Mouse (Mus musculus) hindbrain, embryonic 12.5 days (tissue): ENCODE measurements around the gene Macrod1. TPM values are rescaled to one million over a fixed set of nuclear protein-coding genes. Genes with fewer than 3 reads are reported as not detected.

Experiments
- ATAC-seq: fragments of 200-750 bp; cut with Nextera tagmentation; 2 replicates; pipeline ENCODE4 v1.8.0; 2017; ENCODE audit warnings: moderate TSS enrichment; ENCODE audit not compliant: low FRiP score
- H3K27ac ChIP-seq: fragments of 300-500 bp; sonication (generic); 2 replicates; pipeline ENCODE4 v1.5.1; 2016; ENCODE audit warnings: mild to moderate bottlenecking
- H3K27me3 ChIP-seq: fragments of 300-500 bp; sonication (generic); 2 replicates; pipeline ENCODE4 v1.6.1; 2016; ENCODE audit warnings: mild to moderate bottlenecking
- H3K36me3 ChIP-seq: fragments of 300-500 bp; sonication (generic); 2 replicates; pipeline ENCODE4 v1.6.1; 2016; ENCODE audit warnings: mild to moderate bottlenecking
- H3K4me1 ChIP-seq: fragments of 300-500 bp; sonication (generic); 2 replicates; pipeline ENCODE4 v1.6.1; 2016
- H3K4me2 ChIP-seq: fragments of 300-500 bp; sonication (generic); replicated peaks from 2 replicates; pipeline ENCODE4 v1.6.1; 2016; ENCODE audit warnings: mild to moderate bottlenecking
- H3K4me3 ChIP-seq: fragments of 300-500 bp; sonication (generic); 2 replicates; pipeline ENCODE4 v1.5.1; 2016; ENCODE audit warnings: mild to moderate bottlenecking
- H3K9ac ChIP-seq: fragments of 300-500 bp; sonication (generic); 2 replicates; pipeline ENCODE4 v1.6.1; 2016; ENCODE audit warnings: mild to moderate bottlenecking, moderate library complexity
- H3K9me3 ChIP-seq: fragments of 300-500 bp; sonication (generic); replicated peaks from 2 replicates; pipeline ENCODE4 v1.6.1; 2016; ENCODE audit warnings: mild to moderate bottlenecking
- WGBS: fragments of 180-500 bp; shearing (Covaris S2); methylation state at CpG from one replicate; pipeline ENCODE4 v1.1.7; 2016; 5-methylcytosine and 5-hydroxymethylcytosine counted together
- polyA plus RNA-seq: library from polyadenylated mRNA; unstranded; fragments of >200 nt; fragmentation: Nextera tagmentation; extraction: Ambion mirVana; gene quantifications from 2 replicates; pipeline ENCODE4 v1.2.1, GENCODE M21; 2016

The Macrod1 gene
- polyA plus RNA-seq, 1 experiment from 2014 or later, result 5.6 TPM

GRCm38 (mm10) chr19:7090369-7091064 is 33.9 kb downstream of the Macrod1 start:
- peak; percentile 30; the same call in 1 of the 2 replicates for ATAC-seq
- Histone ChIP-seq H3K4me3 (no peak overlapping the region), H3K27me3 (peaks cover 36% of the 10 kb centered on the region), H3K4me2 (no peak overlapping the region), H3K9ac (peak overlapping the region; percentile 24; the same call in 1 of the 2 replicates), H3K27ac (peak overlapping the region; percentile 77), H3K9me3 (no peaks in the 10 kb centered on the region), H3K4me1 (peaks cover 66% of the 10 kb centered on the region), H3K36me3 (peaks cover 3% of the 10 kb centered on the region; the same call in 1 of the 2 replicates)
- 21% methylated on average over 10 of the region's 10 CpGs for WGBS

- Histone ChIP-seq H3K4me1 (peaks cover 66% of the 10 kb centered on the region), H3K9me3 (no peaks in the 10 kb centered on the region), H3K27me3 (peaks cover 39% of the 10 kb centered on the region), H3K36me3 (peaks cover 4% of the 10 kb centered on the region; the same call in 1 of the 2 replicates), H3K4me2 (no peak overlapping the region), H3K4me3 (no peak overlapping the region), H3K9ac (0 out of 2 replicates have a peak overlapping the region, but pooled peaks have one; percentile 24), H3K27ac (peak overlapping the region; percentile 77)
- WGBS, result 46% methylated on average over 10 of the region's 10 CpGs
- ATAC-seq, result peak; percentile 10; the same call in 1 of the 2 replicates
Observed at GRCm38 (mm10) chr19:7091448-7092050, 34.9 kb downstream of the Macrod1 start.

- no peak overlapping the region for H3K4me2 ChIP-seq
- 92% methylated on average over 5 of the region's 5 CpGs for WGBS
- H3K4me1 ChIP-seq, result peaks cover 67% of the 10 kb centered on the region
- ATAC-seq, result no peak
- H3K27me3 ChIP-seq, result peaks cover 46% of the 10 kb centered on the region
- H3K9ac ChIP-seq, result no peak overlapping the region
- H3K9me3 ChIP-seq, result no peaks in the 10 kb centered on the region
- peaks cover 4% of the 10 kb centered on the region; the same call in 1 of the 2 replicates for H3K36me3 ChIP-seq
- no peak overlapping the region for H3K4me3 ChIP-seq
- H3K27ac ChIP-seq, result no peak overlapping the region
Observed at GRCm38 (mm10) chr19:7092756-7093155, 36.1 kb downstream of the Macrod1 start.

GRCm38 (mm10) chr19:7099620-7100155 is 43.1 kb downstream of the Macrod1 start:
- Histone ChIP-seq H3K4me1 (peaks cover 49% of the 10 kb centered on the region), H3K9ac (no peak overlapping the region), H3K4me2 (no peak overlapping the region), H3K27ac (0 out of 2 replicates have a peak overlapping the region, but pooled peaks have one; percentile 19), H3K9me3 (no peaks in the 10 kb centered on the region), H3K4me3 (no peak overlapping the region), H3K36me3 (peaks cover 4% of the 10 kb centered on the region; the same call in 1 of the 2 replicates), H3K27me3 (peaks cover 39% of the 10 kb centered on the region)
- no peak for ATAC-seq
- WGBS, result 75% methylated on average over 3 of the region's 3 CpGs

GRCm38 (mm10) chr19:7102039-7102438 is 45.4 kb downstream of the Macrod1 start:
- no peak overlapping the region for H3K4me2 ChIP-seq
- WGBS, result 65% methylated on average over 10 of the region's 10 CpGs
- peaks cover 62% of the 10 kb centered on the region for H3K4me1 ChIP-seq
- no peak overlapping the region for H3K4me3 ChIP-seq
- ATAC-seq, result no peak
- peaks cover 33% of the 10 kb centered on the region for H3K27me3 ChIP-seq
- H3K9ac ChIP-seq, result peak overlapping the region; percentile 23; the same call in 1 of the 2 replicates
- peak overlapping the region; percentile 57; the same call in 1 of the 2 replicates for H3K27ac ChIP-seq
- H3K9me3 ChIP-seq, result no peaks in the 10 kb centered on the region
- H3K36me3 ChIP-seq, result no peaks in the 10 kb centered on the region

- Histone ChIP-seq H3K9ac (peak overlapping the region; percentile 8; the same call in 1 of the 2 replicates), H3K36me3 (no peaks in the 10 kb centered on the region), H3K4me2 (peak overlapping the region; percentile 26), H3K9me3 (no peaks in the 10 kb centered on the region), H3K27ac (peak overlapping the region; percentile 72), H3K27me3 (peaks cover 27% of the 10 kb centered on the region), H3K4me3 (no peak overlapping the region), H3K4me1 (peaks cover 57% of the 10 kb centered on the region)
- peak; percentile 12 for ATAC-seq
- 58% methylated on average over 4 of the region's 4 CpGs for WGBS
Observed at GRCm38 (mm10) chr19:7103349-7103992, 46.9 kb downstream of the Macrod1 start.

- WGBS, result 11% methylated on average over 19 of the region's 19 CpGs
- peak; percentile 76 for ATAC-seq
- no peaks in the 10 kb centered on the region for H3K9me3 ChIP-seq
- H3K4me3 ChIP-seq, result peak overlapping the region; percentile 8; the same call in 1 of the 2 replicates
- H3K27me3 ChIP-seq, result peaks cover 23% of the 10 kb centered on the region
- H3K4me2 ChIP-seq, result peak overlapping the region; percentile 26
- peaks cover 60% of the 10 kb centered on the region for H3K4me1 ChIP-seq
- H3K9ac ChIP-seq, result 0 out of 2 replicates have a peak overlapping the region, but pooled peaks have one; percentile 13
- no peaks in the 10 kb centered on the region for H3K36me3 ChIP-seq
- H3K27ac ChIP-seq, result peak overlapping the region; percentile 72
Observed at GRCm38 (mm10) chr19:7103993-7104401, 47.4 kb downstream of the Macrod1 start.

- 28% methylated on average over 9 of the region's 9 CpGs for WGBS
- Histone ChIP-seq H3K9ac (peak within 1 kb of the TSS; percentile 25; the same call in 1 of the 2 replicates), H3K9me3 (no peaks in the 10 kb centered on the region), H3K4me3 (no peak within 1 kb of the TSS), H3K4me2 (no peak within 1 kb of the TSS), H3K27ac (peak within 1 kb of the TSS; percentile 72), H3K27me3 (peaks cover 23% of the 10 kb centered on the region), H3K4me1 (peaks cover 59% of the 10 kb centered on the region), H3K36me3 (no peaks in the 10 kb centered on the region)
- ATAC-seq, result no peak
Observed at GRCm38 (mm10) chr19:7105544-7105943, 48.9 kb downstream of the Macrod1 start, which contains the start of gene Flrt1. Gene Flrt1, minus strand, starts transcription at chr19:7105729.

- no peak overlapping the region for H3K4me3 ChIP-seq
- peaks cover 63% of the 10 kb centered on the region for H3K4me1 ChIP-seq
- H3K27me3 ChIP-seq, result peaks cover 22% of the 10 kb centered on the region
- H3K9ac ChIP-seq, result no peak overlapping the region
- H3K27ac ChIP-seq, result no peak overlapping the region
- H3K9me3 ChIP-seq, result no peaks in the 10 kb centered on the region
- 83% methylated on average over 2 of the region's 2 CpGs for WGBS
- H3K4me2 ChIP-seq, result no peak overlapping the region
- no peak for ATAC-seq
- H3K36me3 ChIP-seq, result no peaks in the 10 kb centered on the region
Observed at GRCm38 (mm10) chr19:7106566-7106965, 50.0 kb downstream of the Macrod1 start.

- H3K9ac ChIP-seq, result no peak overlapping the region
- peaks cover 61% of the 10 kb centered on the region for H3K4me1 ChIP-seq
- H3K27ac ChIP-seq, result no peak overlapping the region
- WGBS, result 82% methylated on average over 4 of the region's 4 CpGs
- no peak for ATAC-seq
- H3K4me2 ChIP-seq, result no peak overlapping the region
- H3K9me3 ChIP-seq, result no peaks in the 10 kb centered on the region
- no peak overlapping the region for H3K4me3 ChIP-seq
- no peaks in the 10 kb centered on the region for H3K36me3 ChIP-seq
- peaks cover 22% of the 10 kb centered on the region for H3K27me3 ChIP-seq
Observed at GRCm38 (mm10) chr19:7107174-7107573, 50.6 kb downstream of the Macrod1 start.

- no peak overlapping the region for H3K9ac ChIP-seq
- no peak overlapping the region for H3K27ac ChIP-seq
- ATAC-seq, result no peak
- WGBS, result 58% methylated on average over 6 of the region's 6 CpGs
- H3K4me2 ChIP-seq, result no peak overlapping the region
- H3K9me3 ChIP-seq, result no peaks in the 10 kb centered on the region
- peaks cover 58% of the 10 kb centered on the region for H3K4me1 ChIP-seq
- H3K27me3 ChIP-seq, result peaks cover 29% of the 10 kb centered on the region
- no peak overlapping the region for H3K4me3 ChIP-seq
- H3K36me3 ChIP-seq, result no peaks in the 10 kb centered on the region
Observed at GRCm38 (mm10) chr19:7108114-7108905, 51.7 kb downstream of the Macrod1 start.
